Mouse (Mus musculus): Measurements from ENCODE around the gene Cc2d1b. TPM values are rescaled to one million over a fixed set of nuclear protein-coding genes. Genes with fewer than 3 reads are reported as not detected.

The Cc2d1b gene
- polyA plus RNA-seq, 1 experiment from 2014 or later = 14.5 TPM

DNA sequence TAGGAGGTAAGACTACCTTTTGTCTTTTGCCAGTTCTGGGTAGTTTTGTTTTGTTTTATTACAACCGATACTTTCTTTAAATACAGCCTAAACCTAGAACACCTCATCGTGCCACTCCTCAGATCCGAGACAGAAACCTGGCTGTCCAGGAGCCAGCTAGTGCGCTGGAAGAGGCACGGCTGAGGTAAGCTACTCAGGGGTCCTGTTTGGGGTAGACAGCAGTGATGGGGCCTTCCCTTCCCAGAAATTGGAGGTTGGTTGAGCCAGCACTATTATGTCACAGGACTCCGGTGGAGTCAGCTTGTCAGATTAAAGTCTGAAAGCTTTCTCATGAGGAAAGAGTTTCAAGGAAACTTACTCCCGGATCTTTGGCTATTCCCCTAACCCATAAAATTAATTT, 17.9 kb upstream of the Cc2d1b start:
- H3K9ac ChIP-seq (ENCODE audit: low read length) = no peak overlapping the region
- 95% methylated on average over 7 of the region's 7 CpGs for whole genome bisulfite sequencing
- no peaks in the 10 kb centered on the region for H3K27me3 ChIP-seq (ENCODE audit: control insufficient read depth, insufficient read depth, low read length)
- no peak overlapping the region for H3K27ac ChIP-seq (replicated peaks in 1 of 2; ENCODE audit: control insufficient read depth in 1 of 2, insufficient read depth in 1 of 2, low read depth in 2 of 2, low read length in 2 of 2)
- H3K4me1 ChIP-seq (ENCODE audit: control insufficient read depth in 2 of 2, insufficient read depth in 2 of 2, low read length in 2 of 2) = no peaks in the 10 kb centered on the region
- no peak overlapping the region for H3K4me3 ChIP-seq (ENCODE audit: control insufficient read depth in 1 of 2, insufficient read depth in 1 of 2, low read depth in 1 of 2, low read length in 2 of 2)
- H3K4me2 ChIP-seq (ENCODE audit: low read length) = no peak overlapping the region
- no peak for ATAC-seq (ENCODE audit: insufficient number of reproducible peaks, insufficient read depth, low FRiP score, low read depth)
- peaks cover 61% of the 10 kb centered on the region for H3K36me3 ChIP-seq (ENCODE audit: control insufficient read depth, insufficient read depth, low read length)
- H3K9me3 ChIP-seq (ENCODE audit: control insufficient read depth, low read length) = 0 out of 2 replicates have a peak, but pooled peaks cover 2% of the 10 kb centered on the region

GRCm38 (mm10) chr4:108608651-108609050, 11.1 kb upstream of the Cc2d1b start:
- 96% methylated on average over 3 of the region's 3 CpGs for WGBS
- no peak overlapping the region for H3K4me2 ChIP-seq (ENCODE audit: low read length)
- ATAC-seq (ENCODE audit: insufficient number of reproducible peaks, insufficient read depth, low FRiP score, low read depth) = no peak
- no peaks in the 10 kb centered on the region for H3K27me3 ChIP-seq (ENCODE audit: control insufficient read depth, insufficient read depth, low read length)
- no peak overlapping the region for H3K27ac ChIP-seq (replicated peaks in 1 of 2; ENCODE audit: control insufficient read depth in 1 of 2, insufficient read depth in 1 of 2, low read depth in 2 of 2, low read length in 2 of 2)
- no peaks in the 10 kb centered on the region for H3K4me1 ChIP-seq (ENCODE audit: control insufficient read depth in 2 of 2, insufficient read depth in 2 of 2, low read length in 2 of 2)
- no peaks in the 10 kb centered on the region for H3K9me3 ChIP-seq (ENCODE audit: control insufficient read depth, low read length)
- H3K9ac ChIP-seq (ENCODE audit: low read length) = no peak overlapping the region
- no peak overlapping the region for H3K4me3 ChIP-seq (ENCODE audit: control insufficient read depth in 1 of 2, insufficient read depth in 1 of 2, low read depth in 1 of 2, low read length in 2 of 2)
- peaks cover 41% of the 10 kb centered on the region for H3K36me3 ChIP-seq (ENCODE audit: control insufficient read depth, insufficient read depth, low read length)

- H3K36me3 ChIP-seq (ENCODE audit: control insufficient read depth, insufficient read depth, low read length) = peaks cover 27% of the 10 kb centered on the region
- H3K27me3 ChIP-seq (ENCODE audit: control insufficient read depth, insufficient read depth, low read length) = no peaks in the 10 kb centered on the region
- H3K27ac ChIP-seq (replicated peaks in 1 of 2; ENCODE audit: control insufficient read depth in 1 of 2, insufficient read depth in 1 of 2, low read depth in 2 of 2, low read length in 2 of 2) = no peak overlapping the region
- no peaks in the 10 kb centered on the region for H3K4me1 ChIP-seq (ENCODE audit: control insufficient read depth in 2 of 2, insufficient read depth in 2 of 2, low read length in 2 of 2)
- no peak overlapping the region for H3K4me3 ChIP-seq (ENCODE audit: control insufficient read depth in 1 of 2, insufficient read depth in 1 of 2, low read depth in 1 of 2, low read length in 2 of 2)
- no peak overlapping the region for H3K9ac ChIP-seq (ENCODE audit: low read length)
- no peak for ATAC-seq (ENCODE audit: insufficient number of reproducible peaks, insufficient read depth, low FRiP score, low read depth)
- 82% methylated on average over 5 of the region's 5 CpGs for WGBS
- H3K4me2 ChIP-seq (ENCODE audit: low read length) = no peak overlapping the region
- H3K9me3 ChIP-seq (ENCODE audit: control insufficient read depth, low read length) = no peaks in the 10 kb centered on the region
Measured at GRCm38 (mm10) chr4:108610935-108611334, 8.8 kb upstream of the Cc2d1b start.

GRCm38 (mm10) chr4:108618586-108618985, 1.2 kb upstream of the Cc2d1b start:
- H3K9ac ChIP-seq (ENCODE audit: low read length) = peak overlapping the region; percentile 92; the same call in 1 of the 2 replicates
- no peaks in the 10 kb centered on the region for H3K9me3 ChIP-seq (ENCODE audit: control insufficient read depth, low read length)
- H3K4me2 ChIP-seq (ENCODE audit: low read length) = peak overlapping the region; percentile 88
- peaks cover 12% of the 10 kb centered on the region; the same call in 1 of the 2 replicates for H3K36me3 ChIP-seq (ENCODE audit: control insufficient read depth, insufficient read depth, low read length)
- no peaks in the 10 kb centered on the region for H3K27me3 ChIP-seq (ENCODE audit: control insufficient read depth, insufficient read depth, low read length)
- 58% methylated on average over 4 of the region's 4 CpGs for whole genome bisulfite sequencing
- H3K4me3 ChIP-seq (ENCODE audit: control insufficient read depth in 1 of 2, insufficient read depth in 1 of 2, low read depth in 1 of 2, low read length in 2 of 2) = peak overlapping the region; percentile 67 to 83; a peak in 3 of 4 replicates
- no peak overlapping the region; a peak in 2 of 4 replicates for H3K27ac ChIP-seq (replicated peaks in 1 of 2; ENCODE audit: control insufficient read depth in 1 of 2, insufficient read depth in 1 of 2, low read depth in 2 of 2, low read length in 2 of 2)
- no peak for ATAC-seq (ENCODE audit: insufficient number of reproducible peaks, insufficient read depth, low FRiP score, low read depth)
- H3K4me1 ChIP-seq (ENCODE audit: control insufficient read depth in 2 of 2, insufficient read depth in 2 of 2, low read length in 2 of 2) = peaks cover 7 to 15% of the 10 kb centered on the region in 2 experiments

DNA sequence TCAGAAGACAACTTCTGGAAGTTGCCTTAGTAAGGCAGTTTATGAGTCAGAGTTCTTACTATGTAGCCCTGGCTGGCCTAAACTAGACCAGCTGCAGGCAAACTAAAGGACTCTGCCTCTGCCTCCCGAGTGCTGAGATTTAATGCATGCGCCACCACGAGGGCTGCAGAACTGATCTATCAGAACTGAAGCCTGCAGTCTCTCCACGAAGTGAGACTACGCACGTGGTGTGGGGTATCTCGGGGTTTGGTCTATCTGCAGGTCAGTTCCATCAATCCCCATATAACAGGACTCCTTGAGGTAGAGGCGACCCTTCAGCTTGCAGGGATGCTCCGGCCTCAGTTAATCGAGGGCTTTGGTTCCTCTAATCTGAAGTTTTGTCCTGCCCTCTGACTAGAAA, 575 bp upstream of the Cc2d1b start:
- H3K9ac ChIP-seq (ENCODE audit: low read length) = peak overlapping the region; percentile 92
- peaks cover 11% of the 10 kb centered on the region for H3K36me3 ChIP-seq (ENCODE audit: control insufficient read depth, insufficient read depth, low read length)
- ATAC-seq (ENCODE audit: insufficient number of reproducible peaks, insufficient read depth, low FRiP score, low read depth) = 0 out of 2 replicates have a peak, but pooled peaks have one; percentile 8
- H3K27ac ChIP-seq (replicated peaks in 1 of 2; ENCODE audit: control insufficient read depth in 1 of 2, insufficient read depth in 1 of 2, low read depth in 2 of 2, low read length in 2 of 2) = peak overlapping the region; percentile 78 to 84
- H3K27me3 ChIP-seq (ENCODE audit: control insufficient read depth, insufficient read depth, low read length) = no peaks in the 10 kb centered on the region
- 3% methylated on average over 10 of the region's 10 CpGs for WGBS
- H3K4me2 ChIP-seq (ENCODE audit: low read length) = peak overlapping the region; percentile 88
- H3K4me1 ChIP-seq (ENCODE audit: control insufficient read depth in 2 of 2, insufficient read depth in 2 of 2, low read length in 2 of 2) = peaks cover 7 to 15% of the 10 kb centered on the region in 2 experiments
- H3K4me3 ChIP-seq (ENCODE audit: control insufficient read depth in 1 of 2, insufficient read depth in 1 of 2, low read depth in 1 of 2, low read length in 2 of 2) = peak overlapping the region; percentile 67 to 83
- H3K9me3 ChIP-seq (ENCODE audit: control insufficient read depth, low read length) = no peaks in the 10 kb centered on the region

- no peaks in the 10 kb centered on the region for H3K27me3 ChIP-seq (ENCODE audit: control insufficient read depth, insufficient read depth, low read length)
- peak overlapping the region; percentile 92 for H3K9ac ChIP-seq (ENCODE audit: low read length)
- peak overlapping the region; percentile 67 to 83 for H3K4me3 ChIP-seq (ENCODE audit: control insufficient read depth in 1 of 2, insufficient read depth in 1 of 2, low read depth in 1 of 2, low read length in 2 of 2)
- peaks cover 7 to 15% of the 10 kb centered on the region in 2 experiments for H3K4me1 ChIP-seq (ENCODE audit: control insufficient read depth in 2 of 2, insufficient read depth in 2 of 2, low read length in 2 of 2)
- ATAC-seq (ENCODE audit: insufficient number of reproducible peaks, insufficient read depth, low FRiP score, low read depth) = no peak
- WGBS = 12% methylated on average over 8 of the region's 8 CpGs
- H3K4me2 ChIP-seq (ENCODE audit: low read length) = peak overlapping the region; percentile 88
- peak overlapping the region; percentile 60 to 78 for H3K27ac ChIP-seq (replicated peaks in 1 of 2; ENCODE audit: control insufficient read depth in 1 of 2, insufficient read depth in 1 of 2, low read depth in 2 of 2, low read length in 2 of 2)
- peaks cover 24% of the 10 kb centered on the region for H3K36me3 ChIP-seq (ENCODE audit: control insufficient read depth, insufficient read depth, low read length)
- H3K9me3 ChIP-seq (ENCODE audit: control insufficient read depth, low read length) = no peaks in the 10 kb centered on the region
Measured at GRCm38 (mm10) chr4:108620536-108620935, 796 bp downstream of the Cc2d1b start.

DNA sequence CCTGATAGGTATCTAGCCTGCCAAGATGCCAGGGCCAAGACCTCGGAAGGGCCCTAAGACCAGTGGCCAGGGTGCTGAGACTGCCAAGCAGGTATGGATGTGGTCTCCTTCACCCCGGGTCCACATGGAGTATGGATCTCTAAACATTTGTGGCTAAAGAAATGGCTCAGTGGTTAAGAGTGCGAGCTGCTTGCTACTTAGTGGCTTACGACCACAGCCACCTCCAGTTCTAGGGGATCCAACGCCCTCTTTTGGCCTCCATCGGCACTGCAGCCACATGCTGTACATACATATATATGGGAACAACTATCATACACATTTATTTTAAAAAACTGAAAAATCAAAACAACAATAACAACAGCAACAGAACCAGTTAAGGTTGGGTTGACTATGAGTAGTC, 1.8 kb downstream of the Cc2d1b start:
- ATAC-seq (ENCODE audit: insufficient number of reproducible peaks, insufficient read depth, low FRiP score, low read depth) = no peak
- no peaks in the 10 kb centered on the region for H3K27me3 ChIP-seq (ENCODE audit: control insufficient read depth, insufficient read depth, low read length)
- no peak overlapping the region for H3K27ac ChIP-seq (replicated peaks in 1 of 2; ENCODE audit: control insufficient read depth in 1 of 2, insufficient read depth in 1 of 2, low read depth in 2 of 2, low read length in 2 of 2)
- peaks cover 33% of the 10 kb centered on the region for H3K36me3 ChIP-seq (ENCODE audit: control insufficient read depth, insufficient read depth, low read length)
- H3K4me3 ChIP-seq (ENCODE audit: control insufficient read depth in 1 of 2, insufficient read depth in 1 of 2, low read depth in 1 of 2, low read length in 2 of 2) = no peak overlapping the region
- H3K4me2 ChIP-seq (ENCODE audit: low read length) = no peak overlapping the region
- H3K9me3 ChIP-seq (ENCODE audit: control insufficient read depth, low read length) = no peaks in the 10 kb centered on the region
- WGBS = 91% methylated on average over 6 of the region's 6 CpGs
- no peak overlapping the region for H3K9ac ChIP-seq (ENCODE audit: low read length)
- H3K4me1 ChIP-seq (ENCODE audit: control insufficient read depth in 2 of 2, insufficient read depth in 2 of 2, low read length in 2 of 2) = peaks cover 7 to 15% of the 10 kb centered on the region in 2 experiments

- WGBS = 68% methylated on average over 5 of the region's 5 CpGs
- Histone ChIP-seq H3K36me3 (ENCODE audit: control insufficient read depth, insufficient read depth, low read length) (peaks cover 88% of the 10 kb centered on the region), H3K27me3 (ENCODE audit: control insufficient read depth, insufficient read depth, low read length) (no peaks in the 10 kb centered on the region), H3K4me3 (ENCODE audit: control insufficient read depth in 1 of 2, insufficient read depth in 1 of 2, low read depth in 1 of 2, low read length in 2 of 2) (no peak overlapping the region), H3K4me1 (ENCODE audit: control insufficient read depth in 2 of 2, insufficient read depth in 2 of 2, low read length in 2 of 2) (no peaks in the 10 kb centered on the region), H3K9ac (ENCODE audit: low read length) (no peak overlapping the region), H3K4me2 (ENCODE audit: low read length) (no peak overlapping the region), H3K27ac (replicated peaks in 1 of 2; ENCODE audit: control insufficient read depth in 1 of 2, insufficient read depth in 1 of 2, low read depth in 2 of 2, low read length in 2 of 2) (no peak overlapping the region), H3K9me3 (ENCODE audit: control insufficient read depth, low read length) (no peaks in the 10 kb centered on the region)
- no peak for ATAC-seq (ENCODE audit: insufficient number of reproducible peaks, insufficient read depth, low FRiP score, low read depth)
Measured at GRCm38 (mm10) chr4:108627066-108627465, 7.3 kb downstream of the Cc2d1b start.
